Mouse (Mus musculus) erythroblast, embryonic 14.5 days (primary cell): ENCODE measurements around the gene Vps8. TPM values are rescaled to one million over a fixed set of nuclear protein-coding genes. Genes with fewer than 3 reads are reported as not detected.

Experiments used
- H3K27me3 ChIP-seq: 2 replicates; pipeline ENCODE4 v1.6.1; 2012; ENCODE audit warnings: inconsistent platforms; ENCODE audit not compliant: control insufficient read depth
- H3K36me3 ChIP-seq: 2 replicates; pipeline ENCODE4 v1.6.1; 2012; ENCODE audit warnings: mild to moderate bottlenecking, inconsistent platforms; ENCODE audit not compliant: control insufficient read depth
- H3K4me1 ChIP-seq: 2 replicates; pipeline ENCODE4 v1.6.1; 2012; ENCODE audit warnings: inconsistent platforms; ENCODE audit not compliant: control insufficient read depth
- H3K4me3 ChIP-seq: replicated peaks from 2 replicates; pipeline ENCODE3; 2012; ENCODE audit warnings: moderate library complexity, mild to moderate bottlenecking, inconsistent platforms
- H3K9me3 ChIP-seq: 2 replicates; pipeline ENCODE4 v1.6.1; 2012; ENCODE audit warnings: low read length, inconsistent platforms, mixed read lengths; ENCODE audit not compliant: control insufficient read depth
- GATA1 ChIP-seq: IDR thresholded peaks from 2 replicates; pipeline ENCODE4 v1.6.1; 2012; ENCODE audit warnings: low read length, inconsistent platforms, mixed read lengths
- TAL1 ChIP-seq: IDR thresholded peaks from 3 replicates; pipeline ENCODE4 v1.6.1; 2012; ENCODE audit warnings: low read length, inconsistent platforms, mixed read lengths
- polyA plus RNA-seq: library from polyadenylated mRNA; stranded (reverse); fragments of >175 nt; gene quantifications from 2 replicates; pipeline ENCODE4 v1.2.3, GENCODE M21; 2012

Vps8 gene
- polyA plus RNA-seq, 1 experiment = 3.1 TPM

- no peaks in the 10 kb centered on the region for H3K4me1 ChIP-seq
- TF ChIP-seq GATA1 = no peak
- TF ChIP-seq TAL1 = no peak
These were observed 208.9 kb downstream of the Vps8 start for GRCm38 (mm10) chr16:21631815-21632222.

DNA sequence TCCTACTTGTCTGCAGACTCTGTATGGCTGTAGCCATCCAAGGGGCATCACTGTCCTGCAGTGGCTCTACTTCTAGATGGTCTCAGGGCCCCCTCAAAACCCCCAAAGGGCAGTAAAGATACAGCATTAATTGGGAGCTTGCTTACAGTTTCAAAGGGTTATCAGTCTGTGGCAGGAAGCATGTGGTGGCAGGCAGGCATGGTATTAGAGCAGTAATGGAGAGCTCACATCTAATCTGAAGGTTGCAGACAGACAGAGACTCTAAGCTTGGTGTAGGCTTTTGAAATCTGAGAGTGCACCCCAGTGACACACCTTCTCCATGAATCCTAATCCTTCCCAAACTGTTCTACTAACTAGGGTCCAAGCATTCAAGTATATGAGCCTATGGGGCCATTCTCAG lies 211.5 kb downstream of the Vps8 start:
- no peak for TF ChIP-seq TAL1
- TF ChIP-seq GATA1 = no peak
- no peaks in the 10 kb centered on the region for H3K4me1 ChIP-seq
- H3K27me3 ChIP-seq = no peaks in the 10 kb centered on the region
- no peaks in the 10 kb centered on the region for H3K36me3 ChIP-seq
- no peak overlapping the region for H3K4me3 ChIP-seq
- H3K9me3 ChIP-seq = no peaks in the 10 kb centered on the region

More at GRCm38 (mm10) chr16:21631815-21632222, 208.9 kb downstream of the Vps8 start:
- Histone ChIP-seq H3K27me3 (no peaks in the 10 kb centered on the region), H3K36me3 (no peaks in the 10 kb centered on the region), H3K9me3 (no peaks in the 10 kb centered on the region), H3K4me3 (no peak overlapping the region)

GRCm38 (mm10) chr16:21636156-21636853 lies 213.4 kb downstream of the Vps8 start:
- no peak overlapping the region for H3K4me3 ChIP-seq
- no peak for TF ChIP-seq GATA1
- no peak for TF ChIP-seq TAL1
- no peaks in the 10 kb centered on the region for H3K9me3 ChIP-seq
- no peaks in the 10 kb centered on the region for H3K27me3 ChIP-seq
- H3K36me3 ChIP-seq = no peaks in the 10 kb centered on the region
- H3K4me1 ChIP-seq = no peaks in the 10 kb centered on the region

- TF ChIP-seq GATA1 (no peak), TAL1 (no peak)
- H3K4me3 ChIP-seq = no peak overlapping the region
- no peaks in the 10 kb centered on the region for H3K36me3 ChIP-seq
- H3K4me1 ChIP-seq = no peaks in the 10 kb centered on the region
- H3K27me3 ChIP-seq = no peaks in the 10 kb centered on the region
- no peaks in the 10 kb centered on the region for H3K9me3 ChIP-seq
These were observed 214.4 kb downstream of the Vps8 start for GRCm38 (mm10) chr16:21637201-21637819.

GRCm38 (mm10) chr16:21640766-21641499 lies 218.0 kb downstream of the Vps8 start:
- Histone ChIP-seq H3K36me3 (no peaks in the 10 kb centered on the region), H3K4me3 (no peak overlapping the region)
- TF ChIP-seq TAL1 = no peak
- no peak for TF ChIP-seq GATA1

DNA sequence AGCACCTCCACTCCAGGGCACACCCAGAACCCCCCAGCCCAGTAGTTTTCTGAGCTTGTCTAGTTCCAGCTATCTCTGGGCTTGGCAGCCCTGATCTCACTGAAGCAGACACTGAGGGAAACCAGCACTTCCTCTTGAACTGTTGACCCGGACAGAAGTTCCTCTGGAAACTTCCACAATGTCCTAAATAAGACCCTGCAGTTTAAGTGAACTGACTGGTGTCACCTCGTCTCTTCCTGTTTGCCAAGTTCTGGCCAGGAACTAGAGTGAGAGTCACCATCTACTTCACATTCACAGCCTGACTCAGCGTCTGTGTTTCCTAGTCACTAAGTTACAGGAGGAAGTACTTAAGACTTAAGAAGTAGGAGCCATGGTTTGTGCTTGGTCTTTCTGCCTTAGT lies 219.0 kb downstream of the Vps8 start:
- Histone ChIP-seq H3K4me3 (no peak overlapping the region), H3K4me1 (no peaks in the 10 kb centered on the region), H3K36me3 (no peaks in the 10 kb centered on the region), H3K9me3 (no peaks in the 10 kb centered on the region), H3K27me3 (no peaks in the 10 kb centered on the region)
- TF ChIP-seq GATA1 (no peak), TAL1 (no peak)

More at GRCm38 (mm10) chr16:21640766-21641499, 218.0 kb downstream of the Vps8 start:
- Histone ChIP-seq H3K4me1 (no peaks in the 10 kb centered on the region), H3K9me3 (no peaks in the 10 kb centered on the region), H3K27me3 (no peaks in the 10 kb centered on the region)

GRCm38 (mm10) chr16:21642906-21643305 lies 220.0 kb downstream of the Vps8 start:
- TF ChIP-seq TAL1 = no peak
- Histone ChIP-seq H3K36me3 (no peaks in the 10 kb centered on the region; the same call in 1 of the 2 replicates), H3K4me1 (no peaks in the 10 kb centered on the region), H3K9me3 (no peaks in the 10 kb centered on the region), H3K4me3 (no peak overlapping the region), H3K27me3 (no peaks in the 10 kb centered on the region)

GRCm38 (mm10) chr16:21643621-21644041 lies 220.7 kb downstream of the Vps8 start:
- H3K9me3 ChIP-seq = no peaks in the 10 kb centered on the region
- no peak overlapping the region for H3K4me3 ChIP-seq
- H3K4me1 ChIP-seq = no peaks in the 10 kb centered on the region
- H3K27me3 ChIP-seq = no peaks in the 10 kb centered on the region
- no peaks in the 10 kb centered on the region; the same call in 1 of the 2 replicates for H3K36me3 ChIP-seq
- TF ChIP-seq TAL1 (no peak), GATA1 (no peak)

DNA sequence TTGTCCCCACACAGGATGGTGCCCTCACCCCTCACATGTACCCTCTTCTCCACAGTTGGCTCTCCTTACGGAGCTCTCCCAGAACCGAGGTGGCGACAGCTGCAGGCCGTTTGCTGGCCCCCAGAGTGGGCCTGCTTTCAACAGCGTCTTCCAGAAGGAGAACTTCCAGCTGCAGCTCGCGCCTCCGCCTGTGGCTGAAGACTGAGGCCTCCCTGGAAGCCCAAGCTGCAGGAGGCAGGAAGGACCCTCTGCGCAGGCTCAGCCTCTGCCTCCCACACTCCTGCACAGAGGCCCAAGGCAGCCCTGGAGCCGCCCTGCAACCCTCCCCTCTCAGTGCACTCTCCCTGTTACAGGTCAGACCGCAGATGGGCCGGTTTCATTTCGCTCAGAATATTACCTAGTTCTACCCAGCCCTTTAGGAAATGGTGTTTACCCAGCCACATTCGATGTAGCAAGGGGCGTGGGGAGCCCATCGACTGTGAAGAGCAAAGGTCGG lies 221.2 kb downstream of the Vps8 start:
- H3K36me3 ChIP-seq = no peaks in the 10 kb centered on the region; the same call in 1 of the 2 replicates
- no peaks in the 10 kb centered on the region for H3K27me3 ChIP-seq
- H3K4me1 ChIP-seq = peaks cover 1% of the 10 kb centered on the region; the same call in 1 of the 2 replicates
- H3K9me3 ChIP-seq = no peaks in the 10 kb centered on the region
- no peak overlapping the region for H3K4me3 ChIP-seq
- TF ChIP-seq GATA1 (no peak), TAL1 (no peak)
